Mouse (Mus musculus) hindbrain, postnatal 0 days (tissue): ENCODE data around the gene Sf3b6. TPM values are rescaled to one million over a fixed set of nuclear protein-coding genes. Genes with fewer than 3 reads are reported as not detected.

Experiments used
- ATAC-seq: fragments of 200-750 bp; cut with Nextera tagmentation; 2 replicates; pipeline ENCODE4 v1.8.0; 2017; ENCODE audit warnings: mild to moderate bottlenecking, moderate TSS enrichment, moderate library complexity
- DNase-seq: peaks from one replicate; pipeline ENCODE4 v3.0.0-alpha.2; 2015; ENCODE audit warnings: low spot score
- H3K27ac ChIP-seq: fragments of 300-500 bp; sonication (generic); 2 replicates; pipeline ENCODE4 v1.5.1; 2014; ENCODE audit warnings: mild to moderate bottlenecking
- H3K27me3 ChIP-seq: fragments of 300-500 bp; sonication (generic); 2 replicates; pipeline ENCODE4 v1.6.1; 2014; ENCODE audit warnings: low read length, mixed read lengths; ENCODE audit not compliant: insufficient read depth
- H3K36me3 ChIP-seq: fragments of 300-500 bp; sonication (generic); 2 replicates; pipeline ENCODE4 v1.6.1; 2014; ENCODE audit warnings: low read length, mixed read lengths; ENCODE audit not compliant: insufficient read depth
- H3K4me1 ChIP-seq: fragments of 300-500 bp; sonication (generic); 2 replicates; pipeline ENCODE4 v1.6.1; 2014; ENCODE audit warnings: antibody characterized with exemption, low read length, mixed read lengths; ENCODE audit not compliant: insufficient read depth
- H3K4me2 ChIP-seq: fragments of 300-500 bp; sonication (generic); 2 replicates; pipeline ENCODE4 v1.6.1; 2014; ENCODE audit warnings: low read depth, mild to moderate bottlenecking, low read length, moderate library complexity, mixed read lengths
- H3K4me3 ChIP-seq: fragments of 300-500 bp; sonication (generic); 2 replicates; pipeline ENCODE4 v1.5.1; 2014; ENCODE audit warnings: low read length
- H3K9ac ChIP-seq: fragments of 300-500 bp; sonication (generic); replicated peaks from 2 replicates; pipeline ENCODE4 v1.6.1; 2014; ENCODE audit warnings: mild to moderate bottlenecking, low read length, moderate library complexity, mixed read lengths
- H3K9me3 ChIP-seq: fragments of 300-500 bp; sonication (generic); 2 replicates; pipeline ENCODE4 v1.6.1; 2016; ENCODE audit warnings: low read length, mixed read lengths
- CTCF ChIP-seq: IDR thresholded peaks from 2 replicates; pipeline ENCODE4 v1.5.1; 2016; ENCODE audit warnings: antibody characterized with exemption, control low read depth, low read depth
- WGBS: fragments of 180-500 bp; shearing (Covaris S2); extraction: QIAGEN DNeasy Blood & Tissue Kit; methylation state at CpG from one replicate; pipeline ENCODE4 v1.1.7; 2014; 5-methylcytosine and 5-hydroxymethylcytosine counted together
- polyA plus RNA-seq: library from polyadenylated mRNA; unstranded; fragments of >200 nt; fragmentation: Nextera tagmentation; extraction: Ambion mirVana; gene quantifications from 2 replicates; pipeline ENCODE4 v1.2.1, GENCODE M21; 2015
- total RNA-seq: library from RNA; depleted of rRNA; stranded (reverse); fragments of >200 nt; gene quantifications from 2 replicates; pipeline ENCODE4 v1.2.3, GENCODE M21; 2014; rRNA removed

Sf3b6 gene
- total and polyA plus RNA-seq, 2 experiments from 2014 or later = 64.7 to 299 TPM

GRCm38 (mm10) chr12:4872273-4872672 is 54.9 kb downstream of the Sf3b6 start:
- Histone ChIP-seq H3K4me3 (no peak overlapping the region), H3K36me3 (no peaks in the 10 kb centered on the region), H3K27me3 (no peaks in the 10 kb centered on the region), H3K9ac (no peak overlapping the region), H3K4me1 (peaks cover 11% of the 10 kb centered on the region), H3K4me2 (no peak overlapping the region), H3K27ac (no peak overlapping the region), H3K9me3 (no peaks in the 10 kb centered on the region)
- WGBS = 60% methylated on average over 4 of the region's 4 CpGs
- ATAC-seq (no peak), DNase-seq (no peak)
- peak; percentile 31 for TF ChIP-seq CTCF

DNA sequence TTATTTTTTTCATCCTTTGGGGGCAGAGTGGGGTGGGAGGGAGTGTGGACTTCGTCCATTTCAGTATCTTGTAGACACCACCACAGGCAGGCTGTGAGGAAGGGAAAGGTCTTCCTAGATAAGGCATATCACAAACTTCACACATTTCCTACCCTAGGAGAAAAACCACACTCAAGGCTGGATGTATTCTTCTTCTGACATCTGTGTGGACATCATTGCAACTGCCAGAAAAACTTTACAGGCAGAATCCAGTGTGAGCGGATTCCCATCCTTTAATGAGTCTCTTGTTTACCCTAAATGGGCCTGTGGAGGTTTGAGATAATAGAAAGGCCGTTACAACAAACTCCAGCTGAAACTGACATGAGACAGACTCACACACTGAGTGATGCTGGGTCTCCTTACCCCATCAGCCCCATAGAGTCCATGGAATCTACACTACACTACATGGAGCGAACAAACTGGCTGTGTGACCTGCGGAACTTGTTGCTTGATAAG is 55.7 kb downstream of the Sf3b6 start:
- ATAC-seq (no peak), DNase-seq (no peak)
- Histone ChIP-seq H3K4me1 (peaks cover 11% of the 10 kb centered on the region), H3K36me3 (no peaks in the 10 kb centered on the region), H3K27me3 (no peaks in the 10 kb centered on the region), H3K9me3 (no peaks in the 10 kb centered on the region), H3K4me2 (no peak overlapping the region), H3K27ac (no peak overlapping the region), H3K9ac (no peak overlapping the region), H3K4me3 (no peak overlapping the region)
- no peak for TF ChIP-seq CTCF
- 83% methylated on average over 5 of the region's 5 CpGs for WGBS

DNA sequence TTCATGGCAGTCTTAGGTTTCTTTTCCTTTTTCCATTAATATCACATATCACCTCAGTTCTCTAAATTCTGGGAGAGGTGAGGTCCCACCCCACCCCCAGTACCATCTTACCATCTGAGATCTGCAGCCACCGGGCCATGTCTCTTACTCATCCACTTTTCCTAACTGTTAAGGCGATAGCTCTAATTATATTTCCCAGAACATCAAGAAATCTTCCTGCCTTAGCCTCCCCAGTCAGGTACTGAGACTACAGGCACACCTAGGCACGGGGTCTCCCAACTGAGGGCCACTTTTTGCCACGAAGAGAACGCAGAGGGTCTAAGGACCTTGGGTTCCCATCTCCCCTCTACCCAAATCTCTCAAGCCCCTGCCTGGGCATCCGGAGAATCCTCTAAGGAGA is 56.2 kb downstream of the Sf3b6 start:
- Histone ChIP-seq H3K9ac (no peak overlapping the region), H3K4me1 (peaks cover 11% of the 10 kb centered on the region), H3K4me3 (peak overlapping the region; percentile 36; the same call in 1 of the 2 replicates), H3K27me3 (no peaks in the 10 kb centered on the region), H3K36me3 (no peaks in the 10 kb centered on the region; the same call in 1 of the 2 replicates), H3K4me2 (peak overlapping the region; percentile 88), H3K27ac (no peak overlapping the region), H3K9me3 (no peaks in the 10 kb centered on the region)
- 86% methylated on average over 6 of the region's 6 CpGs for WGBS
- DNase-seq = no peak
- ATAC-seq = no peak
- no peak for TF ChIP-seq CTCF

- no peaks in the 10 kb centered on the region for H3K27me3 ChIP-seq
- H3K36me3 ChIP-seq = no peaks in the 10 kb centered on the region; the same call in 1 of the 2 replicates
- H3K9ac ChIP-seq = peak within 1 kb of the TSS; percentile 28
- WGBS = 4% methylated on average over 24 of the region's 24 CpGs
- peak within 1 kb of the TSS; percentile 36 for H3K4me3 ChIP-seq
- peaks cover 11% of the 10 kb centered on the region for H3K4me1 ChIP-seq
- H3K9me3 ChIP-seq = no peaks in the 10 kb centered on the region
- DNase-seq (peak; percentile 77), ATAC-seq (peak; percentile 80)
- TF ChIP-seq CTCF = no peak
- no peak within 1 kb of the TSS for H3K27ac ChIP-seq
- peak within 1 kb of the TSS; percentile 88 for H3K4me2 ChIP-seq
Observed at GRCm38 (mm10) chr12:4874161-4874927, 57.0 kb downstream of the Sf3b6 start, which contains the start of gene Mfsd2b. Gene Mfsd2b, minus strand, starts transcription at chr12:4874359.

- no peak overlapping the region for H3K9ac ChIP-seq
- H3K36me3 ChIP-seq = no peaks in the 10 kb centered on the region; the same call in 1 of the 2 replicates
- DNase-seq (no peak), ATAC-seq (no peak)
- no peak overlapping the region for H3K27ac ChIP-seq
- TF ChIP-seq CTCF = no peak
- WGBS = 88% methylated on average over 8 of the region's 8 CpGs
- no peak overlapping the region for H3K4me3 ChIP-seq
- H3K9me3 ChIP-seq = no peaks in the 10 kb centered on the region
- H3K4me2 ChIP-seq = no peak overlapping the region
- H3K27me3 ChIP-seq = no peaks in the 10 kb centered on the region
- H3K4me1 ChIP-seq = peaks cover 11% of the 10 kb centered on the region
Observed at GRCm38 (mm10) chr12:4875623-4876022, 58.3 kb downstream of the Sf3b6 start.

Other genes starting within 250 kb of the Sf3b6 start
- 14.3 and 27.7 TPM in 2 replicates for gene Itsn2, start 224.9 kb upstream of the Sf3b6 start, total RNA-seq
- gene Itsn2, start 224.9 kb upstream of the Sf3b6 start, polyA plus RNA-seq = 18.8 and 19.9 TPM in 2 replicates
- gene Gm3625, start 224.6 kb upstream of the Sf3b6 start, total RNA-seq = not detected in 2 replicates
- not detected in 2 replicates for gene Gm3625, start 224.6 kb upstream of the Sf3b6 start, polyA plus RNA-seq
- gene Fam228a, start 79.1 kb upstream of the Sf3b6 start, total RNA-seq = 0.99 and 2.2 TPM in 2 replicates
- 0.49 and 0.84 TPM in 2 replicates for gene Fam228a, start 79.1 kb upstream of the Sf3b6 start, polyA plus RNA-seq
- gene Pfn4, start 48.5 kb upstream of the Sf3b6 start, total RNA-seq = 5.9 and 13.0 TPM in 2 replicates
- gene Pfn4, start 48.5 kb upstream of the Sf3b6 start, polyA plus RNA-seq = 19.9 and 22.7 TPM in 2 replicates
- 3.7 and 4.2 TPM in 2 replicates for gene Fam228b, start 48.3 kb upstream of the Sf3b6 start, total RNA-seq
- 8.1 and 9.3 TPM in 2 replicates for gene Fam228b, start 48.3 kb upstream of the Sf3b6 start, polyA plus RNA-seq
- gene Fkbp1b, start 24.0 kb downstream of the Sf3b6 start, total RNA-seq = 73.2 and 77.4 TPM in 2 replicates
- 101 and 103 TPM in 2 replicates for gene Fkbp1b, start 24.0 kb downstream of the Sf3b6 start, polyA plus RNA-seq
- 9.9 and 10.3 TPM in 2 replicates for gene Wdcp, start 25.8 kb downstream of the Sf3b6 start, total RNA-seq
- gene Wdcp, start 25.8 kb downstream of the Sf3b6 start, polyA plus RNA-seq = 14.5 and 15.0 TPM in 2 replicates
- 3.6 and 3.8 TPM in 2 replicates for gene Mfsd2b, start 56.8 kb downstream of the Sf3b6 start, total RNA-seq
- 1.5 and 1.8 TPM in 2 replicates for gene Mfsd2b, start 56.8 kb downstream of the Sf3b6 start, polyA plus RNA-seq
- 19.0 and 26.1 TPM in 2 replicates for gene Ubxn2a, start 90.2 kb downstream of the Sf3b6 start, total RNA-seq
- gene Ubxn2a, start 90.2 kb downstream of the Sf3b6 start, polyA plus RNA-seq = 49.2 and 50.8 TPM in 2 replicates
- gene Atad2b, start 99.8 kb downstream of the Sf3b6 start, total RNA-seq = 25.0 and 30.5 TPM in 2 replicates
- gene Atad2b, start 99.8 kb downstream of the Sf3b6 start, polyA plus RNA-seq = 8.4 and 8.8 TPM in 2 replicates